Mouse (Mus musculus): ENCODE measurements around the gene Speer4a.
"Not testable (repeated sequence)": the region's sequence is repeated elsewhere in the genome, so short reads cannot be mapped to it uniquely, and the experiment has no call there.

Speer4a gene

GRCm38 (mm10) chr5:26039458-26039857 lies at the start of gene Speer4a:
TSS of gene Speer4a (minus strand) at chr5:26039558.
- not testable (repeated sequence) for DNase-seq (ENCODE audit: low read depth, low spot score)

GRCm38 (mm10) chr5:26079023-26079422 lies 39.7 kb upstream of the Speer4a start:
- DNase-seq (ENCODE audit: low read depth, low spot score), result peak; percentile 7

- DNase-seq (ENCODE audit: low read depth, low spot score), result no peak
These were observed 31.4 kb upstream of the Speer4a start for GRCm38 (mm10) chr5:26070716-26071115.

GRCm38 (mm10) chr5:26058481-26058880 lies 19.1 kb upstream of the Speer4a start, which contains the start of gene Gm7347:
TSS of gene Gm7347 (minus strand) at chr5:26058581.
- DNase-seq (ENCODE audit: low read depth, low spot score), result not testable (repeated sequence)

GRCm38 (mm10) chr5:26022816-26023215 lies 16.5 kb downstream of the Speer4a start, which contains the start of gene Gm5862:
TSS of gene Gm5862 (minus strand) at chr5:26022916.
- not testable (repeated sequence) for DNase-seq (ENCODE audit: low read depth, low spot score)

GRCm38 (mm10) chr5:26007697-26008096 lies 31.7 kb downstream of the Speer4a start:
- not testable (repeated sequence) for DNase-seq (ENCODE audit: low read depth, low spot score)

GRCm38 (mm10) chr5:26006937-26007695 lies 32.2 kb downstream of the Speer4a start:
- peak; percentile 75 for DNase-seq (ENCODE audit: low read depth, low spot score)

GRCm38 (mm10) chr5:26004698-26005097 lies 34.7 kb downstream of the Speer4a start, which contains the start of gene Gm1979:
TSS of gene Gm1979 (minus strand) at chr5:26004798.
- not testable (repeated sequence) for DNase-seq (ENCODE audit: low read depth, low spot score)

GRCm38 (mm10) chr5:25988550-25988949 lies 50.8 kb downstream of the Speer4a start, which contains the start of gene Gm21698:
TSS of gene Gm21698 (minus strand) at chr5:25988650.
- not testable (repeated sequence) for DNase-seq (ENCODE audit: low read depth, low spot score)

All from brain, adult 2 months (tissue).